Mouse (Mus musculus) gastrocnemius, adult 2 months (tissue): ENCODE data around the gene Ggact. TPM values are rescaled to one million over a fixed set of nuclear protein-coding genes. Genes with fewer than 3 reads are reported as not detected.

Experiments
- DNase-seq: peaks from one replicate; pipeline ENCODE4 v3.0.0; 2022
- H3K27ac ChIP-seq: fragments of 200-600 bp; 2 replicates; pipeline ENCODE4 v1.8.1; 2022; ENCODE audit warnings: mild to moderate bottlenecking
- H3K4me3 ChIP-seq: fragments of 200-600 bp; 2 replicates; pipeline ENCODE4 v1.8.1; 2022; ENCODE audit warnings: mild to moderate bottlenecking, moderate library complexity
- CTCF ChIP-seq: fragments of 200-600 bp; IDR thresholded peaks from 2 replicates; pipeline ENCODE4 v1.8.1; 2022; ENCODE audit warnings: antibody characterized with exemption, mild to moderate bottlenecking, moderate library complexity
- intact Hi-C: fragments of 180-260 bp; cut with DNase I; formaldehyde crosslinking; loops from one replicate; pipeline ENCODE4 v1.15.1; 2025
- long read RNA-seq, 2 experiments: library from polyadenylated mRNA; stranded (forward); transcript quantifications; one replicate each; pipeline ENCODE4 v2.0.0; 2021
- total RNA-seq, 2 experiments: library from RNA; stranded (reverse); gene quantifications; 2 replicates each; pipeline ENCODE4 v1.2.3; 2021

The Ggact gene
- 10 to 100 TPM; 13.8 to 20.4 TPM for total RNA-seq
- long read RNA-seq, experiment 1, partial matches to known transcripts: 0 of 2 reads
- long read RNA-seq, experiment 1, other reads (novel, unspliced or antisense): 2 of 2 reads
- long read RNA-seq, experiment 2, partial matches to known transcripts: 0 of 5 reads
- long read RNA-seq, experiment 2, other reads (novel, unspliced or antisense): 3 of 5 reads

GRCm38 (mm10) chr14:122913657-122914056 is at the start of gene Ggact:
Gene Ggact, minus strand, starts transcription at chr14:122913757.
- peak within 1 kb of the TSS; percentile 91 for H3K4me3 ChIP-seq
- H3K27ac ChIP-seq: peak within 1 kb of the TSS; percentile 91
- intact Hi-C loops: no loop called here
- no peak for TF ChIP-seq CTCF
- no peak for DNase-seq

DNA sequence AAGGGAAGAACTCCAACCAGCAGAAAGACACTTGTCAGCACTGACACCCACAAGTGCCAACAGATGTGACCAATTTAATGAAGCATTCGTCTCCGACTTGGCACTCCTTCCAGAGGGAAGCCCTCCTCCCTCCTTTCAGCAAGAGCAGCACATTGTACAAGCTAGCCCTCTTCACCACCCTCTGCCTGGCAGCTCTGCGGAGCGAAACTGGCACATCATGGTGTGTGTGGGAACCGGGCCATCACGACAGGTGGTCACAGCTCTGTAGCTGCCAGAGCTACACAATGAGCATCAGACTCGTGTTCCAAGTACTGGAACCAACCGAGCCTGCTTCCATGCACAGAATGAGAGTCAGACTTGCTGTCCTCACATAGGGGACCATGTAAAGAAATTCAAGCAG is 44.4 kb upstream of the Ggact start:
- DNase-seq: peak; percentile 59
- intact Hi-C loops: no loop called here
- Histone ChIP-seq H3K4me3 (no peak overlapping the region), H3K27ac (no peak overlapping the region)
- TF ChIP-seq CTCF: no peak

DNA sequence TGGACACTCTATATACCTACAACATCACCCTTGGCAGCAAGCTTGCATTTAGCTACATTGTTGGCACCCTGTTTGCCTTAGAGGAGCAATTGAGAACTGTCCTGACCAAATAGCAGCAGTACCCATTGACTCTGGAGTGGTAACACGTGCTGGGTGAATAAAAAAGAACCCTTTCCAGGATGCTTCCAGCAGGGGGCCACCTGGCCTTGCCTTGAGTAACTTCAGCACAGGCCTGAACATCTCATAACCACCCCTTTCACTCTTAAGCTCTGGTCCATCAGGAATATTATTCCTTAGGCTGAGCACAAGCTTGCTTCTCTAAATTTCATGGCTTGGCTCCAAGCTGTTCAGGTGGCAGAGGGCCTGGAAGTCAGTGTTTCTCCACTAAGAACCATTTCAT is 39.8 kb upstream of the Ggact start:
- TF ChIP-seq CTCF: peak; percentile 62
- intact Hi-C loops: loop anchor here (2.0 kb wide), 1 partner anchor 287 kb away; no protein-coding TSS in a partner anchor
- Histone ChIP-seq H3K4me3 (no peak overlapping the region), H3K27ac (no peak overlapping the region)
- DNase-seq: peak; percentile 41

- Histone ChIP-seq H3K4me3 (no peak overlapping the region), H3K27ac (no peak overlapping the region)
- DNase-seq: no peak
- intact Hi-C loops: loop anchor here (2.0 kb wide), 1 partner anchor 288 kb away; no protein-coding TSS in a partner anchor
- no peak for TF ChIP-seq CTCF
These were observed 39.0 kb upstream of the Ggact start for GRCm38 (mm10) chr14:122952556-122952955.

GRCm38 (mm10) chr14:122951676-122952445 is 38.3 kb upstream of the Ggact start:
- intact Hi-C loops: loop anchor here (2.0 kb wide), 1 partner anchor 289 kb away; no protein-coding TSS in a partner anchor
- no peak for DNase-seq
- no peak overlapping the region for H3K27ac ChIP-seq
- no peak for TF ChIP-seq CTCF
- no peak overlapping the region for H3K4me3 ChIP-seq

- no peak for DNase-seq
- intact Hi-C loops: no loop called here
- Histone ChIP-seq H3K4me3 (no peak overlapping the region), H3K27ac (no peak overlapping the region)
- TF ChIP-seq CTCF: peak; percentile 29; the same call in 1 of the 2 replicates
These were observed 37.4 kb upstream of the Ggact start for GRCm38 (mm10) chr14:122950915-122951314.

DNA sequence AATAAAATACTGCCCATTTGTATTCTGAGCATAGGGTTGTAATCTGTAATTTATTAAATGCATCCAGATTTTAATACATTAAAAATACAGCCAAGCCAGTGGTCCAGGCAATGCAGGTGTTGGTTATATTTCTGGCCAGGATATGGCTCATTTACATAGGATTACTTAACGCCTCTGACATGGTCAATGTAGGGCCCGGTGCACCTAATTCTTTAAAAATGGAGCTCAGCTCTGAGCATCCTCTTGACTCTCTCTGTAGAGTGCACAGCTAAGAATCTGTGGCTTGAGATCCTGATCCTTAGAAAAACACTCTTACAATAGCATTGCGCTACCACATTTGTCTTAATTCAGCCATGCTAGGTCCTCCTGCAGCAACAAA is 29.9 kb upstream of the Ggact start:
- Histone ChIP-seq H3K4me3 (no peak overlapping the region), H3K27ac (no peak overlapping the region)
- no peak for TF ChIP-seq CTCF
- intact Hi-C loops: no loop called here
- DNase-seq: no peak

- Histone ChIP-seq H3K27ac (no peak overlapping the region), H3K4me3 (no peak overlapping the region)
- intact Hi-C loops: no loop called here
- no peak for DNase-seq
- TF ChIP-seq CTCF: no peak
These were observed 29.4 kb upstream of the Ggact start for GRCm38 (mm10) chr14:122942757-122943474.

GRCm38 (mm10) chr14:122936460-122936859 is 22.9 kb upstream of the Ggact start:
- TF ChIP-seq CTCF: no peak
- no peak for DNase-seq
- H3K27ac ChIP-seq: no peak overlapping the region
- intact Hi-C loops: no loop called here
- no peak overlapping the region for H3K4me3 ChIP-seq

- no peak for DNase-seq
- H3K27ac ChIP-seq: no peak overlapping the region
- intact Hi-C loops: no loop called here
- no peak overlapping the region for H3K4me3 ChIP-seq
- TF ChIP-seq CTCF: no peak
These were observed 6.5 kb upstream of the Ggact start for GRCm38 (mm10) chr14:122920011-122920410.

- no peak overlapping the region for H3K27ac ChIP-seq
- no peak overlapping the region for H3K4me3 ChIP-seq
- no peak for DNase-seq
- intact Hi-C loops: no loop called here
- TF ChIP-seq CTCF: no peak
These were observed 4.1 kb upstream of the Ggact start for GRCm38 (mm10) chr14:122917676-122918075.

- peak overlapping the region; percentile 91 for H3K4me3 ChIP-seq
- intact Hi-C loops: no loop called here
- peak overlapping the region; percentile 91 for H3K27ac ChIP-seq
These were observed 602 bp downstream of the Ggact start for GRCm38 (mm10) chr14:122912812-122913498.

DNA sequence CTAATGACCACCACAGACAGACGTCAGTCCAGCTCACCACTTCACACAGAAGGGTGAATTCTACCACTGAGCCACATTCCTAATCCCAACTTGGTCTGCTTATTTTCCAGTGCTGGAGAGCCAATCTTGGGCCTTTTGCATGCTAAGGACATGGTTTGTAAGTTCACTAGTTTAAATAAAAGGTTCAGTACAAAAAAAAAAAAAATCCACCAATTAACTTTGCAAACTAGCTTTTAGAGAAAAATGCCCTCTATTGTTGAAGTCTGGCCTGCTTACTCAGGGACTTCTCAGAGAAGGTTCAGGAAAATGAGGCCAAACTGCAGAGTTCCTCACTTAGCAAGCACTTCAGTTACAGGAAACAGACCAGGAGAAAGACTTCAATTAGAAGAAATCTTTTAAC is 1.4 kb downstream of the Ggact start:
- TF ChIP-seq CTCF: no peak
- Histone ChIP-seq H3K4me3 (peak overlapping the region; percentile 91), H3K27ac (peak overlapping the region; percentile 91)
- intact Hi-C loops: no loop called here
- no peak for DNase-seq

More at GRCm38 (mm10) chr14:122912812-122913498, 602 bp downstream of the Ggact start:
- DNase-seq: peak; percentile 86
- peak; percentile 21; the same call in 1 of the 2 replicates for TF ChIP-seq CTCF
